Mouse (Mus musculus) limb, embryonic 11.5 days (tissue): Measurements from ENCODE around the gene Spag9. TPM values are rescaled to one million over a fixed set of nuclear protein-coding genes. Genes with fewer than 3 reads are reported as not detected.

Source experiments
- ATAC-seq: fragments of 200-750 bp; cut with Nextera tagmentation; 2 replicates; pipeline ENCODE4 v1.8.0; 2017; ENCODE audit warnings: low read depth; ENCODE audit not compliant: insufficient number of reproducible peaks, low FRiP score, low TSS enrichment
- DNase-seq: peaks from one replicate; pipeline ENCODE4 v3.0.0-alpha.2; 2015; ENCODE audit warnings: low spot score
- H3K27ac ChIP-seq: fragments of 300-500 bp; sonication (generic); replicated peaks from 2 replicates; pipeline ENCODE4 v1.5.1; 2014; ENCODE audit warnings: low read depth, mild to moderate bottlenecking, low read length
- H3K27me3 ChIP-seq: fragments of 300-500 bp; sonication (generic); 2 replicates; pipeline ENCODE4 v1.6.1; 2014; ENCODE audit warnings: mild to moderate bottlenecking, low read length, mixed read lengths; ENCODE audit not compliant: control insufficient read depth, insufficient read depth
- H3K36me3 ChIP-seq: fragments of 300-500 bp; sonication (generic); 2 replicates; pipeline ENCODE4 v1.6.1; 2014; ENCODE audit warnings: mild to moderate bottlenecking, low read length, moderate library complexity, mixed read lengths; ENCODE audit not compliant: control insufficient read depth, insufficient read depth
- H3K4me1 ChIP-seq: fragments of 300-500 bp; sonication (generic); 2 replicates; pipeline ENCODE4 v1.6.1; 2014; ENCODE audit warnings: low read length, mixed read lengths; ENCODE audit not compliant: control insufficient read depth, insufficient read depth
- H3K4me2 ChIP-seq: fragments of 300-500 bp; sonication (generic); 2 replicates; pipeline ENCODE4 v1.6.1; 2014; ENCODE audit warnings: low read depth, mild to moderate bottlenecking, moderate library complexity; ENCODE audit not compliant: severe bottlenecking
- H3K4me3 ChIP-seq: fragments of 300-500 bp; sonication (generic); 2 replicates; pipeline ENCODE4 v1.5.1; 2014; ENCODE audit warnings: low read depth, low read length
- H3K9ac ChIP-seq: fragments of 300-500 bp; sonication (generic); 2 replicates; pipeline ENCODE4 v1.6.1; 2014; ENCODE audit warnings: mild to moderate bottlenecking, low read length
- H3K9me3 ChIP-seq: fragments of 300-500 bp; sonication (generic); 2 replicates; pipeline ENCODE4 v1.6.1; 2016; ENCODE audit warnings: low read length; ENCODE audit not compliant: control insufficient read depth
- WGBS: fragments of 180-500 bp; shearing (Covaris S2); extraction: QIAGEN DNeasy Blood & Tissue Kit; methylation state at CpG from one replicate; pipeline ENCODE4 v1.1.7; 2014; 5-methylcytosine and 5-hydroxymethylcytosine counted together
- polyA plus RNA-seq: library from polyadenylated mRNA; unstranded; fragments of >200 nt; fragmentation: Nextera tagmentation; extraction: Ambion mirVana; gene quantifications from 2 replicates; pipeline ENCODE4 v1.2.1, GENCODE M21; 2014

Spag9 gene
- polyA plus RNA-seq, 1 experiment from 2014 or later, result 37.0 TPM

- Histone ChIP-seq H3K27me3 (no peaks in the 10 kb centered on the region), H3K36me3 (no peaks in the 10 kb centered on the region), H3K4me2 (no peak overlapping the region), H3K9ac (no peak overlapping the region), H3K9me3 (no peaks in the 10 kb centered on the region), H3K27ac (no peak overlapping the region), H3K4me1 (peaks cover 26% of the 10 kb centered on the region), H3K4me3 (no peak overlapping the region)
- WGBS, result 86% methylated on average over 11 of the region's 11 CpGs
- no peak for ATAC-seq
- DNase-seq, result no peak
Measured at GRCm38 (mm10) chr11:94161867-94162581, 166.1 kb downstream of the Spag9 start.

GRCm38 (mm10) chr11:94163005-94163767, 167.3 kb downstream of the Spag9 start:
- 74% methylated on average over 9 of the region's 9 CpGs for WGBS
- Histone ChIP-seq H3K4me2 (no peak overlapping the region), H3K36me3 (no peaks in the 10 kb centered on the region), H3K4me1 (peaks cover 26% of the 10 kb centered on the region), H3K9me3 (no peaks in the 10 kb centered on the region), H3K27me3 (no peaks in the 10 kb centered on the region), H3K4me3 (no peak overlapping the region), H3K9ac (no peak overlapping the region), H3K27ac (no peak overlapping the region)
- no peak for ATAC-seq
- no peak for DNase-seq

- H3K9ac ChIP-seq, result no peak overlapping the region
- no peak overlapping the region for H3K4me2 ChIP-seq
- ATAC-seq, result no peak
- no peak for DNase-seq
- no peaks in the 10 kb centered on the region for H3K9me3 ChIP-seq
- no peak overlapping the region for H3K4me3 ChIP-seq
- WGBS, result 74% methylated on average over 4 of the region's 4 CpGs
- H3K4me1 ChIP-seq, result peaks cover 8% of the 10 kb centered on the region
- H3K27ac ChIP-seq, result no peak overlapping the region
- H3K36me3 ChIP-seq, result no peaks in the 10 kb centered on the region
- no peaks in the 10 kb centered on the region for H3K27me3 ChIP-seq
Measured at GRCm38 (mm10) chr11:94165745-94166144, 169.9 kb downstream of the Spag9 start.

- no peaks in the 10 kb centered on the region for H3K36me3 ChIP-seq
- no peaks in the 10 kb centered on the region for H3K9me3 ChIP-seq
- no peaks in the 10 kb centered on the region for H3K27me3 ChIP-seq
- H3K4me2 ChIP-seq, result no peak overlapping the region
- H3K9ac ChIP-seq, result no peak overlapping the region
- H3K27ac ChIP-seq, result no peak overlapping the region
- ATAC-seq (no peak), DNase-seq (no peak)
- no peaks in the 10 kb centered on the region for H3K4me1 ChIP-seq
- H3K4me3 ChIP-seq, result no peak overlapping the region
- WGBS, result 70% methylated on average over 5 of the region's 5 CpGs
Measured at GRCm38 (mm10) chr11:94168238-94168637, 172.3 kb downstream of the Spag9 start.

GRCm38 (mm10) chr11:94169596-94169995, 173.7 kb downstream of the Spag9 start:
- no peak for ATAC-seq
- Histone ChIP-seq H3K4me2 (no peak overlapping the region), H3K27ac (no peak overlapping the region), H3K9me3 (no peaks in the 10 kb centered on the region), H3K27me3 (no peaks in the 10 kb centered on the region), H3K36me3 (no peaks in the 10 kb centered on the region), H3K4me1 (no peaks in the 10 kb centered on the region), H3K4me3 (no peak overlapping the region), H3K9ac (no peak overlapping the region)
- WGBS, result 77% methylated on average over 5 of the region's 5 CpGs
- DNase-seq, result no peak

GRCm38 (mm10) chr11:94171691-94172090, 175.8 kb downstream of the Spag9 start:
- H3K4me2 ChIP-seq, result no peak overlapping the region
- H3K4me3 ChIP-seq, result no peak overlapping the region
- H3K27ac ChIP-seq, result no peak overlapping the region
- WGBS, result 81% methylated on average over 5 of the region's 5 CpGs
- no peaks in the 10 kb centered on the region for H3K4me1 ChIP-seq
- H3K27me3 ChIP-seq, result no peaks in the 10 kb centered on the region
- no peaks in the 10 kb centered on the region for H3K9me3 ChIP-seq
- H3K9ac ChIP-seq, result 0 out of 2 replicates have a peak overlapping the region, but pooled peaks have one; percentile 5
- DNase-seq (no peak), ATAC-seq (no peak)
- H3K36me3 ChIP-seq, result no peaks in the 10 kb centered on the region

- ATAC-seq, result no peak
- no peaks in the 10 kb centered on the region for H3K9me3 ChIP-seq
- no peak overlapping the region for H3K27ac ChIP-seq
- H3K4me2 ChIP-seq, result no peak overlapping the region
- H3K36me3 ChIP-seq, result no peaks in the 10 kb centered on the region
- no peak for DNase-seq
- WGBS, result 79% methylated on average over 9 of the region's 9 CpGs
- no peaks in the 10 kb centered on the region for H3K4me1 ChIP-seq
- H3K4me3 ChIP-seq, result no peak overlapping the region
- no peaks in the 10 kb centered on the region for H3K27me3 ChIP-seq
- no peak overlapping the region for H3K9ac ChIP-seq
Measured at GRCm38 (mm10) chr11:94172186-94172585, 176.3 kb downstream of the Spag9 start.

GRCm38 (mm10) chr11:94173726-94174146, 177.8 kb downstream of the Spag9 start:
- no peak for ATAC-seq
- no peak overlapping the region for H3K4me2 ChIP-seq

More at GRCm38 (mm10) chr11:94173726-94174146, 177.8 kb downstream of the Spag9 start:
- Histone ChIP-seq H3K4me1 (no peaks in the 10 kb centered on the region), H3K9me3 (no peaks in the 10 kb centered on the region), H3K27ac (no peak overlapping the region), H3K9ac (no peak overlapping the region), H3K36me3 (no peaks in the 10 kb centered on the region), H3K27me3 (no peaks in the 10 kb centered on the region), H3K4me3 (no peak overlapping the region)
- DNase-seq, result no peak
- WGBS, result 63% methylated on average over 4 of the region's 4 CpGs
